14 mouse cellular contexts compared by ENCODE assay signal in genomic region chr4:127861319-127862117, GRCm38 (mm10).
DNase-seq lines count a peak whose midpoint lies in the region; ATAC-seq lines count a peak whose summit lies in the region.
"Had no signal": no experiment of that assay in that cellular context is flagged by ENCODE, and none has a peak within 500 bp of the region (broad histone marks: within the 10 kb centered on the region; RNA-seq: fewer than 3 reads in every experiment).

No protein-coding gene starts in this region.

- peak; percentile 80 for DNase-seq in heart, adult 11 months
- no peak for DNase-seq in heart, adult 9 months (ENCODE audit: low spot score in 2 of 2)
- DNase-seq in Muller cell, postnatal 12 days (ENCODE audit: inconsistent ontology term): peak; percentile 8
- peak; percentile 28 to 34 for DNase-seq in layer of hippocampus, postnatal 36 days
- no peak for DNase-seq in urinary bladder, adult 2 months (ENCODE audit: low spot score)
- no peak for DNase-seq in heart, postnatal 4 days
- DNase-seq: gastrocnemius, adult 2 months; kidney, postnatal 36 days; thymus, adult 2 months had no signal

- peaks cover 12% of the 10 kb centered on the region for H3K4me1 ChIP-seq in forebrain, embryonic 15.5 days
- H3K4me1 ChIP-seq: heart, embryonic 13.5 days; neural tube, embryonic 12.5 days had no signal

- WGBS in forebrain, embryonic 15.5 days: 32% methylated on average over 16 of the region's 16 CpGs

- H3K9me3 ChIP-seq in forebrain, embryonic 15.5 days: no peaks in the 10 kb centered on the region
- H3K9me3 ChIP-seq: heart, embryonic 13.5 days; neural tube, embryonic 12.5 days had no signal

- no peaks in the 10 kb centered on the region for H3K27me3 ChIP-seq in forebrain, embryonic 15.5 days
- H3K27me3 ChIP-seq: heart, embryonic 13.5 days; neural tube, embryonic 12.5 days had no signal

- H3K36me3 ChIP-seq in forebrain, embryonic 15.5 days: no peaks in the 10 kb centered on the region
- H3K36me3 ChIP-seq: heart, embryonic 13.5 days; neural tube, embryonic 12.5 days had no signal

- peak; percentile 89 for ATAC-seq in forebrain, embryonic 15.5 days (replicated peaks)
- no peak for ATAC-seq in megakaryocyte-erythroid progenitor cell, adult 5-6 weeks (replicated peaks; ENCODE audit: low FRiP score, low TSS enrichment, poor library complexity, severe bottlenecking)

- peak overlapping the region; percentile 10; the same call in 1 of the 2 replicates for H3K9ac ChIP-seq in forebrain, embryonic 15.5 days (replicated peaks)
- H3K9ac ChIP-seq: heart, embryonic 13.5 days; liver, embryonic 14.5 days; neural tube, embryonic 12.5 days had no signal

- H3K4me3 ChIP-seq in forebrain, embryonic 15.5 days: no peak overlapping the region
- H3K4me3 ChIP-seq: gastrocnemius, adult 2 months; heart, embryonic 13.5 days; neural tube, embryonic 12.5 days had no signal

- H3K27ac ChIP-seq in forebrain, embryonic 15.5 days (replicated peaks): peak overlapping the region; percentile 87
- H3K27ac ChIP-seq: gastrocnemius, adult 2 months; heart, embryonic 13.5 days; liver, embryonic 14.5 days; neural tube, embryonic 12.5 days had no signal

- H3K4me2 ChIP-seq in forebrain, embryonic 15.5 days (replicated peaks): peak overlapping the region; percentile 19
- H3K4me2 ChIP-seq: heart, embryonic 13.5 days; neural tube, embryonic 12.5 days had no signal

Comparison
In these comparisons a context has a peak if more than half of its experiments do, and no peak if none do; other contexts are left out.
1. DNase-seq: peak in heart, adult 11 months (single experiment), Muller cell, postnatal 12 days (single experiment) and layer of hippocampus, postnatal 36 days (2 of 2); none in heart, adult 9 months (0 of 2), urinary bladder, adult 2 months (single experiment) and heart, postnatal 4 days (single experiment).